Mouse (Mus musculus): Measurements from ENCODE around the gene Gm26602.

DNA sequence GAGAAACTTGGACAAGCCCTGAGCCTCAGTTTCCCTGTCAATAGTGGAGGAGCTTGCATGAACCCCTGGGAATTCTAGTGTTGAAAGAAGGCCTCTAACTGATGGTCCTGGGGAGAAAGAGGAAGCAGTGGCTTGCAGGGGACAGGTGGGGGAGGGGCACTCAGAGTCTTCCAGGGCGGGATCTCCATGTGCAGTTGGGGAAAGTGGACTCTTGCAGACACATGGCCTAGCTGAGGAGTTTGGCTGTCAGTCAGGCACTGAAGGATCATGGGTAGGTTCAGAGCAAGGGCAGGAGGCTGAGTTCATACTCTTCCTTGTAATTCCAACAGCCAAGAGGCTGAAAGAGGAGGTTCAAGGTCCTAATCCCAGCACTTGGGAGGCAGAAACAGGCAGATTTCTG lies 33.5 kb upstream of the Gm26602 start:
- no peak for TF ChIP-seq CTCF (IDR thresholded peaks at IDR 0.05; ENCODE audit: low read depth)
- no peak for TF ChIP-seq EP300 (optimal IDR thresholded peaks at IDR 0.05)
